Mouse (Mus musculus) frontal cortex, postnatal 25 days (tissue): ENCODE results near the gene Cyba.
A peak's percentile ranks its signal among the peaks of the same experiment; 100 is the strongest.

Experiments used
- DNase-seq, 2 experiments: peaks; one replicate each; pipeline ENCODE4 v3.0.0; 2022; ENCODE audit warnings: low spot score in 2 of 2

Gene Cyba

DNA sequence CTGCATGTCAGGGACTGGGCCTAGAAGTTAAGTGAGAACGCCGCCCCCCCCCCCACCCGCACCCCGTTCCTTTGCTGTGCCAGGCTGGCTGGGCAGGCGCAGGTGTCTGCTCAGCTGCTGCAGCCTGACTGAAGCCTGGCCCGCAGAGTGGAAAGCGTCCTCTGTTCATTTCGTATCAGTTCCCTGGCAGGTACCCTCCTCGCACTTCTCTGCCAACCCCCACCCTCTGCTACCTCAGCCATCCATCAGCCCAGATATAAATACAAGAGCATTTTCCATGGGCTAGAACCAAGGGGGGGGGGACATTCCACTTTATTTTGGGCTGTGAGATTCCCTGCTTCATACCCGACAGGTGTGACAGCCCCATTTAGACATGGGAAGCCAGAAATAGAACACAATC, 19.4 kb upstream of the Cyba start:
- no peak for DNase-seq

DNA sequence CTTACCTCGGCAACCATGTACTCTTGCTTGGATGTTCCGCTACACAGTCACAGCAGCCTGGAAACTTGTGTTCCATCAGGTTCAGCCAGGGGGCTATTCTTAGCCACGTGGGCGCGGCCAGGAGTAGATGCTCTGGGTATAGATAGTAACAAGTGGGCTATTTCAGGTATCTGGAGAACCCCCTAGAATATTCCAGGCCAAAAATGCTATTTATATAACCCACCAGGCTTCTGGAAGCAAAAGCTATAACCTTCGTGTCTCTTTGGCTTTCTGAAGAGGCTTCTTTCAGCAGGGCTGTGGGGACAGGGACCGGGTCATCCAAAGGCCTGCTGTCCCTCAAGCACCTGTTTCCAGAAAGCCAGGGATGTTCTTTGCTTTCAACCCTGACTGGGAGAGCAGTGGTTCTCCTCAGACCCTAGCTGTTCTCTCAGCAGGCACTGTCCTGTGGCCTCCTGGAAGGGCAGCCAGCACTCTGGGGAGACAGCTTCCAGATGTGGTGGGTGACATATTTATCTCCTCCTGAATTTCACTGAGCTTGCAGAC, 18.5 kb upstream of the Cyba start:
- DNase-seq = no peak

DNA sequence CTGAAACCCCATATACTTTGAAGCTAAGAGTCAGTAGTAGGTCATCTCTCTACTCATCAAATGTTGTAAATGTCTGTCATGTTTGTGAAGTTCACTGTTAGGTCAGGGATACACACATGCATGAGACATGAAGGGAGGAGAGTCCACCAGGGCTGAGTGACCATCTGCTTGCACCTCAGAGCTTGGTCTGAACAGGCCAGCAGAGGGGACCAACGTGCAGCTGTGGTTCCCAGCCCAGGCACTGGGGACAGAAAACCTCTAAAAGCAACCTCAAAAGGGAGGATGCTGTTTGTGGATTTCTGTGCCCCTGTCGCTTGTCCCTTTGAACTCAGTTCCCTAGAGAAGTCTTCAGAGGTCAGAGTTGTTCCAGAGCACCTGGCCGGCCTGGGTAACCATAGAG, 12.5 kb upstream of the Cyba start:
- no peak for DNase-seq

DNA sequence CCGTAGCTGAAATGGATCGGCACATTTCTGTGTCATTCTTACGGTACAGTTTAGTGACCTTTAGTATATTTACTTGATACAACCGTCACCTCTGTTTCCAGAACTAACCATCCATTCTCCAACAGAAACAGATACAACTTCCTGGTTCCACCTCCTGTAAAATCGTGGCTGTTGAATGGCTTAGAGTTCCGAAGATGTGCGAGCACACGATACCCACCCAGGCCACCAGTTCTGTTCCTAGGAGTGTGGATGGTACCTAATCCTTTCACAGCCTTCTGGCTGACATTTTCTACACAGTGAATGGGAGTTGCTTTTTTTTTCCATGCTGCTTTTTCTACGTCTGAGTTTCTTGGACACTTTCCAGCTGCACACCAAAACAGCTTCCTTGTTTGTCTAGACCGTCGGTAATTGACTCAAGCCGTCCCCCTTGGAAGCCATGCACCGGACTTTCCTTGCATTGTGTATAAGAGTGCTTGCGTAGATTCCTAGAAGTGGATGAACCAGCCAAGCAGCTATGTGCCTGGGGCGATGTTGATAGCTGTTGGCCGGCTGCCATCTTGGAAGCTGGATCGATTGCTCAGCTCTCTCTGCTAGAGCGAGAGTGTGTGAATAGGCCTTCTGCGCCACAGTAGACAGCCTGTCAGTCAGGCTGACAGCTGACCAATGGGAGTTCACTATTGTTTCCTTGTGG, 11.5 kb upstream of the Cyba start:
- peak; percentile 72 to 74 for DNase-seq

DNA sequence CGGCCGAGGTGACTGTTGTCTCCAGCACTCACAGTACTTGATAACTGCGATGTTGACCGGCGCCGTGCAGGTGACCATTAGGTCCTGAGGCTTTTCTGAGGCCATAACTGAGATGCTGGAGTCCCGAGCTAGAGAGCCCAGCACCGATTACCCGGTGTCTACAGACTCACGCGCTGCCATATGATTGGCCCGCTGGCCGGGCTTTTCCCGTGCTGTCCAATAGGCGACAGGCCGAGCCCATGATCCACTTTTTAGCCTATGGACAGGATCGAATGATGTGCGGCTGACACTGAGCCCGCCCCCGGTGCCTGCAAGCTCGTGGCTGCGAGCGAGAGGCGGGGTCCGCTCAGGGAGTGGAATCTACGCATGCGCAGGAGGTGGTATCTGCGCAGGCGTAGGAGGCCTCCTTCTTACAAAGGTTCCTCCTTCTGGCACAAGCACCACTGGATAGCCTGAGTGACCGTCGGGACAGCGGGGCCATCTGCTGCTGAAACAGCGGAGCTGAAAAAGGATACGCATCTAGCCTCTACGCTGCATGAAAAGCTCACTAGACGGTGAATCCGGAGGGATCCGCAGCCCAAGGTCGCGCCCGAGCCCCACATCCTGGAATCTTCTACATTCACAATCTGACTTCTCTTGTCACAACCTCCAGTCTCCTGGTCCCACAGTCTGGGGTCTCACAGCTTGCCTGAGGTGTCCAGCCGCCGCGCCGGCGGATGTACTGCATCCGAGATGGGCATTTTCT, 10.7 kb upstream of the Cyba start, which contains the start of gene Mvd:
TSS of gene Mvd (minus strand) at position 161 of the 745 bp plus-strand sequence.
- peak; percentile 96 to 98 for DNase-seq

DNA sequence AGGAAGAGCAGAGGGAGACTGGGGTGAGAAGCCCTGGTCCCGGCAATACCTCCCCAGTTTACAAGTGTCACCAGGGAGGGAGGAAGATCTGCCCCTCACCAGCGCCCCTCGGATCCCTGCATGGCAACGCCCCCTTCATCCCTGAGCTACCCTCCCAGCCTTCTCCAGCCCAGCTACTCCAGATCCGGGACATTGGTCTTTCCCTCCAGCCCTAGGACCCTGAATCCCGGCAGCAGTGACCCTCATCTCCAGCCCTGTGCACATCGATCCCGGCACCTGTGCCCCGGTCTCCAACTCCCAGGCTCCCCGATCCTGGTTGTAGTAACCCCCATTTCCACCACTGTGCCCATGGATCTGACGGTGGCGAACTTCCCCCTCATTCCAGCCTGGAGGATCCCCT, 10.1 kb upstream of the Cyba start:
- no peak for DNase-seq

DNA sequence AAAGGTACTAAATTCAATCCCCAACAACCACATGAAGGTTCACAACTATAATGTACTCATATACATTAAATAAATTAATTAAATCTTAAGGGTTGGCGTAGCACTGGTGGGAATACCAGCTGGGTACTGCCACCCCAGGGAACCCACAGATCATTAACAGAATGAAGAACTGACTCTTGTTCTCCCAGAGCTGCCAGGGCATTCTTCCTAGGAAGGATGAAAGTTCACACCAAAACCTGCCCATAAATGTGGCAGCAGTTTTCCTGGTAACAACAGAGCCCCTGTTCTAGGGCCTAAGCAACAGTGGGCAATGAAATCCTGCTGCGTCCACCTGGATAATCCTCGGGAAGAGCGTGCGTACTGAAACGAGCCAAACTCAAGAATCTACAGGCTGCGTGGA, 9.6 kb upstream of the Cyba start:
- no peak for DNase-seq

DNA sequence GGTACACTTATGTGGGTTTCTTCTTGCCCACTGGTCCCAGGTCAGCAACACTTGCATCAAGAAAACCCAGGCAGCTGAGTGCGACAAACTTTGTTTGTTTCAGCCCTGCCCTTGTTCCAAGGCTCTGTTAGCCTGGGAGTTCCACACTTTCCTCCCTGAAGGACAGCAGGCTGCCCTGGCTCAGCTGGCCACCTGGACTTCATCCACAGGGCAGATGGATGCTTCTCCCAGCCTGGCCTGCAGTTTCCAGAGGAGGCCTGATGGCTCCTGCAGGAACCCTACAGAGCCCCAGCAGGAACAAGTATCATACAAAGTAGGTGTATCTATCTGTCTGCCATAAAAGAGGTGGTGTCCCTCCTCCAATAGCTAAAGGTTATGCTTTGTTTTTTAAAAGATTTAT, 8.6 kb upstream of the Cyba start:
- DNase-seq = no peak

DNA sequence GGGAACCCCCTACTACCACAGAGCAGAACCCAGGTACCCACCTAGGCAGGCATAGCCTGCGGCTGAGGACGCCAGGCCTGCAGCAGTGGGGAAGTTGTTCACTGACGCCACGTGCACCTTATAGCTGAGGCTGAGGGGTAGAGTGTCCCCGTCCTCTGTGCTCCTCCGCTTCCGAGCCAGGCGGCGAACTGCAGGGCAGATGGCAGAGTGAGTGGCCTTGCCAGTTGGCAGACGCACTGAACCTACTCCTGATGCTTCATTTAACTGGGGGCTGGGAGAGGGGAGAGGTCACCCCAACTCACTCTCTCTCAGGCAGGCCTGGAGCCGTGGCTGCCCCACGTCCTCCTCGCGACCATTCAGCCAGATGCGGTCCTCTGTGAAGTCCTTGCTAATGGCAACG, 6.6 kb upstream of the Cyba start:
- DNase-seq = no peak

DNA sequence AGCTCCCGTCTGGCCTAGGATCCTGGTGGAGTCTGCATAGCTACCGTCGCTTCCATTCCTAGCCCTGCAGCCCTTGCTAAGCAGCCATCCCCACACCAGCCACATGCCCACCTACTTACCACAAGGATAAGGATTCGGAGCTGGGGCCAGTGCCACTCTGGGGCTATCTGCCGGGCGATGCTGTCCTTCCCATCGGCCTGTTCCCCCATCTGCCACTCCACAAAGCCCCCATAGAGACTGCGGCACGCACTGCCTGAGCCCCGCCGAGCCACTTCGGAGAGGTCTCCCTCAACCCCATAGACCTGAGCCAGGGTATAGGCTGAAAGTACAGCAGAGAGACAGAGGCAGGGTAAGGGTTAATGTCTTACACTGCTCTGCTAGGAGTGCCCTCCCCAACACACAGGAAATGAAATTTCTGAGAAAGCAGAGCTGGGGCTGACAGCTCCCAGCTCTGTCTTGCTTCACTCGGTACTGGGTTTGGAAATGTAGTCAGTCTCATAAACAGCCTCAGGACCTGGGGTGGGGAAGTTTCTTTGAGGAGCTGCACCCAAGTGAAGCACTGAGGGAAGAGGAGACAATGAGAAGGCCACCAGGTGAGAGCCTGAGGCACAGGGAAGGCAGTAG, 5.1 kb upstream of the Cyba start:
- no peak for DNase-seq

DNA sequence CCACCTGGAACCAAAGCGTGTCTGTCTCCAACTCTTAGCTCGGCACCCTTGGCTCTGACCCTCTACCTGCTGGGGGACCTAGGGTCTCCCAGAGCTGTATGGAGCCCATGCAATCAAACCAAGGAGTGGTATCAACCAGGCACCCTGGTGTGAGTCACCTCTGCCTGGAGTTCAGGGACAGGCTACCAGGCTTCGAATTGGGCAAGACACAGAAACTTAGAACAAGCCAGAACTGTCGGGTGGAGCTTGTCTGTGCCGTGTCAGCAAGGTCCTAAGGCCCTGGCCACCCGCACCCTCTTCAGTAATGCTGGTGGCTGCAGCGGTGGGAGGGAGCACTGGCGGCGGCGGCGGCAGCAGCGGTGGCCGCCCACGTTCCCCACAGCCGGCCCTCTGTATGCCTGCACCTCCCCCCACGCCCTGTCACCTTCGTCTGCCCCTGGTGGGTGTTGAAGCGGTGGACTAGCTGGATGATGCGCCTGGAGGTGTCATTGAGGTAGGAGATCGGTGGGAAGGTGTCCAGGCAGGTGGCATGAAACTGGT, 3.9 kb upstream of the Cyba start:
- no peak for DNase-seq

DNA sequence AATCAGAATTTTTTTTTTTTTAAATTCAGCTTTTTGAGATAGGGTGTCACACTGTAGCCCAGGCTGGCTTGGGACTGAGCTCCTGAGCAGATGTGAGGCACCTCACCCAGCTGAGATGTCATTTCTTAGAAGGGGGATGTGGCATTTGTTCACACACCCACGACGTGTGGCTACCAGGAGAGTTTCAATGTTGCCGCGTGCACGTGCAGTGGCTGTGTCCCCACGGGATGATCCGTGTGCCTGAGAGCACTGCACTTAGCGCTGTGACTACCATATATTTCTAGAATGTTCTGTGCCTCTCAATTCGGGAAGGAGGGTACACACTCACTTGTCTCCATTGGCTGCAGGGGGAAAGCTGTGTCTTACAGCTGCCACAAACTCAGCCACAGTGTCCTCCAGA, 3.4 kb upstream of the Cyba start:
- DNase-seq = no peak

DNA sequence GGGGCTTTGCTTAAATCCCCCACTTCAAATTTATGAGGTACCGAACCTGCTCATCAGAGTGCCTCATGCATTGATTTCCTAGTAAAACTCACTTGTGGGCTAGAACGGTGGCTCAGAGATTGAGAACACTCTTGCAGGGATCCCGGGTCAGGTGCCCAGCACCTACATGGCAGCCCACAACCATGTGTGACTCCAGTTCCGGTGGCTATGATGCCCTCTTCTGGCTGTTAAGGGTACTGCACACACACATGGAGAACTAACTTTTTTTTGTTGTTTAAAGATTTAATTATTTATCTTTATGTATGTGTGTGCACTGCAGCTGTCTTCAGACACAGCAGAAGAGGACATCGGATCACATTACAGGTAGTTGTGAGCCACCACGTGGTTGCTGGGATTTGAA, 2.6 kb upstream of the Cyba start:
- DNase-seq = no peak

DNA sequence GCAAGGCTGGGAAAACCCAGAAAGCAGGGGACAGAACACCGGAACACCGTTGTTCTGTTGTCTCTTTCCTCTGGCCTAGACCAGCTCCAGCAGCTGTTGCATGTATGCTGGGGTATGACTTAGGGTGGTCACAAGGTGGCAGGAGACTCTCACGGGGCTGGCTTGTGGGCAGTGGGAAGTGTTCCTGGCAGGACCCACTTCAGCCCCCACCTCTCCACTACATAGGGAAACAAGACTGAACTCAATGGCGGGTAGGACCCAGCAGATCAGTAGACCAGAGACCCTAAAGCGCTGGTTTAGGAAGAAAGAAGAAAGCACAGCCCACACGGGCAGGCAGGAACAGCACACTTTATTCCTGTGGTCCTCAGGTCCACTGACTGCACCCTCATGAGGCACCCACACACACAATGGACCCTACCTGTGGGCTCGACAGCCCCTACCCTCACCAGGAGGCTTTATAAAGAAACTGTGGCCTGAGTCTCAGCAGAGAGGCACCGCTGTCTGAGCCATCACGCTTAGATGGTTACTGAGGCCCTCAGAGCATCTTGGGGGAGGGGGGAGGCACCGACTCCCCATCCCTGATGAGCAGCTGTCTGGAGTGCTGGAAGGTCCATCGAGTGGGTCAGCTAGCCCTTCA, 657 bp upstream of the Cyba start:
- no peak for DNase-seq

DNA sequence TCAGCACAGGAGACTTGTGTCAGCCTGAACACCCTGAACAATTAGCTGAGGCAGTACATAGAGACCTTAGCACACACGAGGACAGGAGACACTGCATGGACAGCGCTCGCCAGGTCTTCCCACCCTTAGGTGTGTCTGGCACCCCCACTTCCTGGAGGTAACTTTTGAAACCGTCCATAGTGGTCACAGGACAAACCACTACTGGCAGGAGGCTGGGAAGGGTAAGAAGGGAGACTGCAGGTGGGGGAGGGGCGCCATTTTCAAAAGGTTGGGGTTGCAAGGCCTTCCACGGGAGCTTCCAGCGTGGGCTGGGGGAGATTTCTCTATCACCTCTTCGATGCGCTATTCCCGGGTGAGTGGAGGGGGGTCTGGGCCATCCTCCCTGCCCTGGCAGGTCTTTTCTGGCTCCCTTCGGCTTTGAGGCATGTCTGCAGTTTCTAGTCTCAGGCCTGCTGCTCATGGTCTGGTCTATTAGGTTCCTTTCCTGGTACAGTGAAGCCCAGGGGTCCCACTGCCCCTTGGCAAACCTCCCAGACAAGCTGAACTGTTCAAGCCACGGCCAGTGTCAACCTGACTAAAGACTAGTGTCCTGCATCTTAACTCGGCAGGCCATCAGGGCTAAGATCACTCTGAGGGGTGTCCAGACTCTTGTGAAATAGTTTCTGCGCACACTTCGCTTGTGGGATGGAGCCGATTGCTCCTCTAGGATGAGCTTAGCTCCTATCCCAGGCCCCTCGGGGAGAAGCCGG, 862 bp downstream of the Cyba start:
- no peak for DNase-seq

DNA sequence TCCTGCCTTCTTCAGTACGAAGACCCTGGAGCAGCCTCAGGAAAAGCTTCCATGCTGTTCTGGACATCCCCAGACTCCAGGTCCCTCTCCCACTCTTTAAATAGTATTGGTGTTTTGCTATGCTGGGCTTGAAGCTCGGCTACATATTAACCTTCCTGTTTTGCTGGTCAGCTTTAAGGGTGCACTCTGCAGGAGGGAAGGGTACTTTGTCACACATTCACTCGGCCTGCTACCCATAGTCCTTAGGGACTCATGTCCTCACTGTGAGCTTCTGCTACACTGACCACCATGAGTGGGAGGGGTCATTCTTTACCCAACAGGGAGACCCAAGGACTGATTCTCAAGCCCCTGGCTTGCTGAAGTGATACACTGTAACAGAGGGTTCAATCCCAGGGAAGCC, 2.1 kb downstream of the Cyba start:
- DNase-seq = no peak

DNA sequence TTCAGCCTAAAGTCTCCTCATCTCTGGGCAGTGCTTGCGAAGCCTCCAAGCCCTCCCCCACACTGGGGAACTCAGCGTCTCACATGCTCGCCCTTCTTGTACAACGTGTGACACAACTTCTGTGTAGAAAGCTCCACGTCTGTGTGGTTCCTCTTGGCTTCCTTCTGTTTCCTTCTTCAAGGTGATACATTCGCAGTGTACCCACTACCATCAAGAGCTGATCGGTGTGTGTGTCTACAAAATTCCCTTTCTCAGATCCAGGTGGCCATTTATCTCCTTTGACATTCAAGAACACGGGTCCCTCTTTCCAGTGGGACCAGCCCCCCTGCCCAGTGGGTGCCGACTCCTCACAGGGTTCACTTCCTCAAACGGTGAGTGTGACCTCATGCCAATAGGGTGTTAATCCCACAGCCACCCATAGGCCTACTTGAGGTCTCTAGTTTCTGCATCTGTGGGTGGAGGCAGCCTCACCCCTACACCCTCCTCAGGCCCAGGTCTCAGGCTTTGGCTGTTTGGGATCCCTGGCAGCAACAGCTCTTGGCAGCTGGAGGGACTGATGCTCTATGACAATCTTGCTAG, 2.6 kb downstream of the Cyba start:
- no peak for DNase-seq

DNA sequence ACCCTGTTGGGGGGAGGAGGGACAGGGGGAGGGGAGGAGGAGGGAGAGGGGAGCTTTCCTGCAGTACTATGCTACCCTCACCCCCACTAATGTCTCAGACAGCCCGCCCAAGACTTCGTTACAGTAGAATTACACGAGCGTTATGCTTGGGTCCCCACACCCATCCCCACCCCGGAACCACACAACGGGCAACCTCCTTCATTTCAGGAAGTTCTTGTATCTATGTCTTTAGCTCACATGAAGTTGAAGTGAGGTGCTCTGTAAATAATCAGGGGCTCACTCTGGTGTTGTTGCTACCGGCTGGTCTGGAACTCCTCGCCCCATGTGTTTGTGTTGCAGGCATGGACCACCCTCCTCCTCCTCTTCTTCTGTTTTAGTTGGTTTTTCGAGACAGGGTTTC, 4.6 kb downstream of the Cyba start:
- DNase-seq = no peak

DNA sequence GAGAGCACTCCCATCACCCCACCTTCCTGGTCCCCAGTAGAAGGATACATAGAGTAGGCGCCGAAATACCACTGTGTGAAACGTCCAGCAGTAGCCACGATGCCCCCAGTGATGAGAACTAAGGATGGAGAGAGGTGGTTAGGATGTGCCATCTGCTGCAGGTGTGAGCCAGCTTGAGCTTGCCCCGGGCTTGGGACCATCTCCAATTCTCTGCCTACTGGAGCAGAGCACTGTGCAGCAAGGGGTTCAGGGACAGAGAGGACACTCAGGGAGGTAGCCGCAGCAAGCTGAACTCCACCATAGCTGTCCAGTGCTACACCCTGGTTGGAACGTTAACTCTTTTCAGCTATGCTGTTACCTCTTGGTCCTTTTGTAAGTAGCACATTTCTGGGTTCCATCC, 5.1 kb downstream of the Cyba start:
- DNase-seq = no peak

DNA sequence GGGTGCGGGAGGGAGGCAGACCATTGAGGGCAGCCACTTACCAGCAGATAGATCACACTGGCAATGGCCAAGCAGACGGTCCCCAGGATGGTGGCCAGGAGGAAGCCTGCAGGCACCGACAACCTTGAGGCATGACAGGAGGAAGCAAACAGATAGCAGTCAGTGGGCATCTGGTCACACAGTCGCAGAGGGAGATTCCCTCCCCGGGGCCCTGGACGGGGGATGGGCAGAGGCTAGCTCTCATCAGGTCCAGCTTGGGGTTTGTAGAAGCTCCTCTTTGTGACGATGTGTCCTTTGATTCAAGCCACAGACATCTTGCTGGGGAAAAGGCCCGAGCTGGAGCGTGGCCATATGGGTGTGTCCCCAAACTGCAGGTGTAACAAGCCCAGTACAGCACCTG, 6.6 kb downstream of the Cyba start:
- DNase-seq = no peak

DNA sequence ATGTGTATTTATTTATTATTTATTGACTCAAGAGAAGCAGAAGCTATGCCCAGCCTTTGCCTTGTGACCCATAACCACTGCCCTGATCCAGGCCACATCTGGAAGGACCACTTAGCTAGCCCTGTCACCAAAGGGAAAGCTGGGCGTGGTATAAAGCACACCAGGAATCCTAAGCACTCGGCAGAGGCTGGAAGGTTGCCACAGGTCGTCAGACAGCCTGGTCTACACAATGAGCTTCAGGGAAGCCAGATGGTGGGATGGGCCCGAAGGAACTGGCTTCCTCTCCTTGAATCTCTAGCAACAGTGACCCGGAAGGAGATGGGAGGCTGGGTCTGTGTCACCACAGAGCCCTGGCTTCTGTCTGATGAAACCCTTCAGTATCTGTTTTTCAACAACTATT, 9.1 kb downstream of the Cyba start:
- no peak for DNase-seq
